Mouse (Mus musculus) kidney, embryonic 14.5 days (tissue): ENCODE data around the gene Mlph. TPM values are rescaled to one million over a fixed set of nuclear protein-coding genes. Genes with fewer than 3 reads are reported as not detected.
A peak's percentile ranks its signal among the peaks of the same experiment; 100 is the strongest.

ENCODE experiments used
- ATAC-seq: fragments of 200-750 bp; cut with Nextera tagmentation; 2 replicates; pipeline ENCODE4 v1.8.0; 2017; ENCODE audit warnings: moderate number of reproducible peaks, mild to moderate bottlenecking, moderate TSS enrichment, moderate library complexity; ENCODE audit not compliant: low FRiP score, low TSS enrichment
- H3K27ac ChIP-seq: fragments of 300-500 bp; sonication (generic); 2 replicates; pipeline ENCODE4 v1.5.1; 2014; ENCODE audit warnings: low read depth, mild to moderate bottlenecking, low read length, moderate library complexity, mixed read lengths
- H3K27me3 ChIP-seq: fragments of 300-500 bp; sonication (generic); 2 replicates; pipeline ENCODE4 v1.6.1; 2014; ENCODE audit warnings: mild to moderate bottlenecking, low read length; ENCODE audit not compliant: control insufficient read depth, insufficient read depth
- H3K36me3 ChIP-seq: fragments of 300-500 bp; sonication (generic); 2 replicates; pipeline ENCODE4 v1.6.1; 2014; ENCODE audit warnings: low read length, mixed read lengths; ENCODE audit not compliant: control insufficient read depth, insufficient read depth
- H3K4me1 ChIP-seq: fragments of 300-500 bp; sonication (generic); 2 replicates; pipeline ENCODE4 v1.6.1; 2014; ENCODE audit warnings: low read length, mixed read lengths; ENCODE audit not compliant: control insufficient read depth, insufficient read depth
- H3K4me2 ChIP-seq: fragments of 300-500 bp; sonication (generic); replicated peaks from 2 replicates; pipeline ENCODE4 v1.6.1; 2014; ENCODE audit warnings: low read depth, mild to moderate bottlenecking, low read length
- H3K4me3 ChIP-seq: fragments of 300-500 bp; sonication (generic); 2 replicates; pipeline ENCODE4 v1.5.1; 2014; ENCODE audit warnings: mild to moderate bottlenecking, low read length
- H3K9ac ChIP-seq: fragments of 300-500 bp; sonication (generic); 2 replicates; pipeline ENCODE4 v1.6.1; 2014; ENCODE audit warnings: low read depth, mild to moderate bottlenecking, low read length, moderate library complexity
- H3K9me3 ChIP-seq: fragments of 300-500 bp; sonication (generic); 2 replicates; pipeline ENCODE4 v1.6.1; 2016; ENCODE audit warnings: low read length; ENCODE audit not compliant: control insufficient read depth
- WGBS: fragments of 180-500 bp; shearing (Covaris S2); extraction: QIAGEN DNeasy Blood & Tissue Kit; methylation state at CpG from one replicate; pipeline ENCODE4 v1.1.7; 2014; 5-methylcytosine and 5-hydroxymethylcytosine counted together
- polyA plus RNA-seq: library from polyadenylated mRNA; unstranded; fragments of >200 nt; fragmentation: Nextera tagmentation; extraction: Ambion mirVana; gene quantifications from 2 replicates; pipeline ENCODE4 v1.2.1, GENCODE M21; 2014

Gene Mlph
- polyA plus RNA-seq, 1 experiment from 2014 or later: 0.61 TPM

- H3K4me2 ChIP-seq: no peak overlapping the region
- ATAC-seq: no peak
- no peak overlapping the region for H3K4me3 ChIP-seq
- no peaks in the 10 kb centered on the region for H3K4me1 ChIP-seq
- no peak overlapping the region for H3K27ac ChIP-seq
- WGBS: 84% methylated on average over 3 of the region's 3 CpGs
- no peak overlapping the region for H3K9ac ChIP-seq
- no peaks in the 10 kb centered on the region for H3K27me3 ChIP-seq
- no peaks in the 10 kb centered on the region for H3K36me3 ChIP-seq
- no peaks in the 10 kb centered on the region for H3K9me3 ChIP-seq
Observed at GRCm38 (mm10) chr1:90981346-90981745, 66.5 kb downstream of the Mlph start.

GRCm38 (mm10) chr1:90995916-90996315 lies 81.0 kb downstream of the Mlph start:
- WGBS: 90% methylated on average over 1 of the region's 1 CpGs
- no peak overlapping the region for H3K4me2 ChIP-seq
- H3K27ac ChIP-seq: no peak overlapping the region
- H3K4me1 ChIP-seq: peaks cover 11% of the 10 kb centered on the region; the same call in 1 of the 2 replicates
- H3K9ac ChIP-seq: no peak overlapping the region
- no peaks in the 10 kb centered on the region for H3K36me3 ChIP-seq
- H3K9me3 ChIP-seq: no peaks in the 10 kb centered on the region
- H3K27me3 ChIP-seq: no peaks in the 10 kb centered on the region
- ATAC-seq: no peak
- no peak overlapping the region for H3K4me3 ChIP-seq

GRCm38 (mm10) chr1:90997136-90997535 lies 82.3 kb downstream of the Mlph start:
- H3K27ac ChIP-seq: no peak overlapping the region
- H3K4me1 ChIP-seq: peaks cover 11% of the 10 kb centered on the region; the same call in 1 of the 2 replicates
- no peaks in the 10 kb centered on the region for H3K27me3 ChIP-seq
- 59% methylated on average over 4 of the region's 4 CpGs for WGBS
- no peak for ATAC-seq
- no peak overlapping the region for H3K4me3 ChIP-seq
- H3K9me3 ChIP-seq: no peaks in the 10 kb centered on the region
- H3K9ac ChIP-seq: no peak overlapping the region
- no peak overlapping the region for H3K4me2 ChIP-seq
- no peaks in the 10 kb centered on the region for H3K36me3 ChIP-seq

- Histone ChIP-seq H3K9ac (no peak overlapping the region), H3K27me3 (no peaks in the 10 kb centered on the region), H3K4me1 (peaks cover 11% of the 10 kb centered on the region; the same call in 1 of the 2 replicates), H3K4me2 (no peak overlapping the region), H3K36me3 (no peaks in the 10 kb centered on the region), H3K4me3 (no peak overlapping the region; the same call in 1 of the 2 replicates), H3K9me3 (no peaks in the 10 kb centered on the region), H3K27ac (no peak overlapping the region)
- WGBS: 80% methylated on average over 5 of the region's 5 CpGs
- no peak for ATAC-seq
Observed at GRCm38 (mm10) chr1:90997641-90998040, 82.8 kb downstream of the Mlph start.

- Histone ChIP-seq H3K4me1 (peaks cover 11% of the 10 kb centered on the region; the same call in 1 of the 2 replicates), H3K27me3 (no peaks in the 10 kb centered on the region), H3K9me3 (no peaks in the 10 kb centered on the region), H3K4me3 (peak within 1 kb of the TSS; percentile 78), H3K9ac (peak within 1 kb of the TSS; percentile 76), H3K27ac (no peak within 1 kb of the TSS), H3K36me3 (no peaks in the 10 kb centered on the region), H3K4me2 (peak within 1 kb of the TSS; percentile 98)
- peak; percentile 73 for ATAC-seq
- 2% methylated on average over 59 of the region's 59 CpGs for WGBS
Observed at GRCm38 (mm10) chr1:90998268-90998890, 83.5 kb downstream of the Mlph start, which contains the start of gene Lrrfip1. Gene Lrrfip1, plus strand, starts transcription at chr1:90998737.

- Histone ChIP-seq H3K9me3 (no peaks in the 10 kb centered on the region), H3K27ac (no peak overlapping the region), H3K4me3 (peak overlapping the region; percentile 78), H3K4me2 (peak overlapping the region; percentile 98), H3K9ac (peak overlapping the region; percentile 76), H3K4me1 (peaks cover 11% of the 10 kb centered on the region; the same call in 1 of the 2 replicates), H3K36me3 (no peaks in the 10 kb centered on the region), H3K27me3 (no peaks in the 10 kb centered on the region)
- 3% methylated on average over 36 of the region's 41 CpGs for WGBS
- ATAC-seq: peak; percentile 78
Observed at GRCm38 (mm10) chr1:90998891-90999611, 84.2 kb downstream of the Mlph start.

- Histone ChIP-seq H3K4me1 (peaks cover 11% of the 10 kb centered on the region; the same call in 1 of the 2 replicates), H3K27ac (no peak overlapping the region), H3K27me3 (no peaks in the 10 kb centered on the region), H3K9ac (no peak overlapping the region), H3K4me2 (peak overlapping the region; percentile 98; the same call in 1 of the 2 replicates), H3K9me3 (no peaks in the 10 kb centered on the region), H3K4me3 (no peak overlapping the region), H3K36me3 (no peaks in the 10 kb centered on the region)
- ATAC-seq: no peak
- WGBS: 66% methylated on average over 10 of the region's 10 CpGs
Observed at GRCm38 (mm10) chr1:90999911-91000601, 85.2 kb downstream of the Mlph start.
